Mouse (Mus musculus): ENCODE results near the gene Slc44a1.

Slc44a1 gene

DNA sequence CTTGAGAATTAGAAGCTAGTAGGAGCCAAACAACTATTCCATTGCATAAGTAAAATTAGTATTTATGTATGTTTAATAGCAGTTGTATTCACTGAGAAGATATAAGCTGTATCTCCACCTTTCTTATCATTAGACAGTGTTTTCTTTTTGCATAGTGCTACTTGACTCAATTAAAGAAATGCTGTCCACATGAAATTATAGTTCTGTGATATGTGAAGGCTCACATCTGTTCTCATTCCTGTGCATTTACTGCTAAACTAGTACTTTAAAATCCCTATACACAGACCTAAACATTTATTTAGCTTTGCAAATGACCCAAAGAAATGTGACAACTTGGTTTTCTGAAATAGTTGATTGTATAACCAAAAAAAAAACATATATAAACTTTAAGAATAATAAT lies 96.9 kb downstream of the Slc44a1 start:
- no peak for DNase-seq (ENCODE audit: low spot score in 2 of 2)

GRCm38 (mm10) chr4:53537539-53537938 lies 97.3 kb downstream of the Slc44a1 start:
- no peak for DNase-seq (ENCODE audit: low spot score in 2 of 2)

DNA sequence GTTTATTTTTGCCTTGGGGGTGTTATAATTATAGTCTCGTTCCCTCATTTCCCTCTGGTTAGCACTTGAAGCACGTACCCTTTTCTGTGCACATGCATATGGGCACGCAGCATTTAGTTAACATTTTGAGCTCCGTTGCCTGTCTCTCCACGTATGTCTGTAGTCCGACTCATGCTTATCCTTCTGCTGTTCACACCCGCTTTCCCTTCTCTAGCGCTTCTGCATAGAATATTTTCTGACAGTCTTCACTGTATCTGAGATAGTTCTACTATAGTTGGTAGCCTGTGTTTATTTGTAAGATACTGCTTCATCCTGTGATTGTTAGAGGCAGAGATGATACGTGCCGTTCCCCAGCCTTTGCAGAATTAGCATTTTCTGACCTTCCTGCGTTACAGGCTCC lies 98.4 kb downstream of the Slc44a1 start:
- no peak for DNase-seq (ENCODE audit: low spot score in 2 of 2)

DNA sequence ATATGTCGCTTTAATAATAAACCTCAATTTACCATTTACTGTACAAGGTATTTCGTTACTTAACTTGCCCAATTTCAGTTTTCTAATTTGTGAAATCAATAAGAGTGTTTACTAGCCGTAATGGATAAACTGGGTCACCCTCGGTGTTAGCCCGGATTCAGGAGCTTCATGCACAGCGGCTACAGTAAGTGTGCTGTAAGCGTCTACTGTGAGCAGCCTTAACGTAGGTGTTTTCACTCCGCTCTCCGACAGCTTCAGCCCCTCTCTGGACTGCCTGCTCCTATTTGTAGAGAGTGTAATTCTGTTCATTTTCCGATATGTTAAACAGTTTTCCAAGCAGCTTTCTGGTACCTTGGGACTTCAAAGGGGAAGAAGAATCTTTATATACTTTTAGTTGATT lies 99.7 kb downstream of the Slc44a1 start:
- no peak for DNase-seq (ENCODE audit: low spot score in 2 of 2)

DNA sequence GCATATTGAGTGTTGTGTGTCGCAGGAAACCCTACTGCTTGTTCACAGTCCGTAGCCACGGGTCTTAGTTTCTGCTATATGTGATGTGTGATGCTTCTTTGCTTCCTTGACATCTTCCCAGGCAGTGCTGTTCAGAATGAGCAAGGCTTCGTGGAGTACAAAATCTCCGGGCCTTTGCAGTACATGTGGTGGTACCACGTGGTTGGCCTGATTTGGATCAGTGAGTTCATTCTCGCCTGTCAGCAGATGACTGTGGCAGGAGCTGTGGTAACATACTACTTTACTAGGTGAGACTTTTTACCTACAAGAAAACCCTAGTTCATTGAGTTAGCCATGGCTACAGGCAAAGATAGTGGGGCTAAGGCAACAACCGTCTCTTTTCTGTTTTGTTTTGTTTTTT lies 103.2 kb downstream of the Slc44a1 start:
- DNase-seq (ENCODE audit: low spot score in 2 of 2): no peak

- peak; percentile 39 to 48 for DNase-seq (ENCODE audit: low spot score in 2 of 2)
Measured at GRCm38 (mm10) chr4:53544889-53545288, 104.7 kb downstream of the Slc44a1 start.

GRCm38 (mm10) chr4:53547381-53547780 lies 107.2 kb downstream of the Slc44a1 start:
- no peak for DNase-seq (ENCODE audit: low spot score in 2 of 2)

DNA sequence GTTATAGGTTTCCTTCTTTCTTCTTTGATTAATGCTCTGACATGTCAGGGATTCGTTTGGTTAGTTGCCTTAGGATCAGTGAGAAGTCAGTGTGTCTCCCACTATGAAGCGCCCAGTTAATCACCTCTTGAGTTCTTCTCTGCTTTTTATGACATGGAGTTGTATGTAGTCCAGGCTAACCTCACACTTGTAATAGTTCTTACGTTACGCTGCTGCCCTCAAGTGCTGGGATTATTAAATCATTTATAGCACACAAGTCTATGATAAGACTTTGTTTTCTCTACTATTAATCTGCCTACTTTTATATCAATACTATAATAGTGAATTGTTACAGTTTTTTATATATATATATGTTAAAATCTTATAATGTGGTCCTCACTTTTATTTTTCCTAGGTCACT lies 109.2 kb downstream of the Slc44a1 start:
- no peak for DNase-seq (ENCODE audit: low spot score in 2 of 2)

- DNase-seq (ENCODE audit: low spot score in 2 of 2): no peak
Measured at GRCm38 (mm10) chr4:53564618-53565017, 124.4 kb downstream of the Slc44a1 start.

- DNase-seq (ENCODE audit: low spot score in 2 of 2): no peak
Measured at GRCm38 (mm10) chr4:53567065-53567464, 126.9 kb downstream of the Slc44a1 start.

GRCm38 (mm10) chr4:53575558-53575957 lies 135.3 kb downstream of the Slc44a1 start:
- peak in 1 of 2 experiments; percentile 79 for DNase-seq (ENCODE audit: low spot score in 2 of 2)

DNA sequence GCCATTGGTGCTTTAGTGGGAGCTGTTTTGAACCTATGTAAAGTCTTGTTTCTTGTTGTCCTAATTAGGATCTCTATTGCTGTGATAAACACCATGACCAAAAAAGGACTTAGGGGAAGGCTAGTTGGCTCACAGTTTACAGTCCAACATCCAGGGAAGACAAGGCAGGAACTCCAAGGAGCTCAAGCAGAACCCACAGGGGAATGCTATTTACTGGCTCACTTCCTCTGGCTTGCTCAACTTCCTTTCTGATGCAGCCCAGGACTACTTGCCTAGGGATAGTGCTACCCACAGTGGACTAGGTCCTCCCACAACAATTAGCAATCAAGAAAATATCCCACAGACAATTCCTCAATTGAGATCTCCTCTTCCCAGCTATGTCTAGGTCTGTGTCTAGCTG lies 147.5 kb downstream of the Slc44a1 start:
- DNase-seq (ENCODE audit: low spot score in 2 of 2): no peak

- DNase-seq (ENCODE audit: low spot score in 2 of 2): no peak
Measured at GRCm38 (mm10) chr4:53588936-53589335, 148.7 kb downstream of the Slc44a1 start.

DNA sequence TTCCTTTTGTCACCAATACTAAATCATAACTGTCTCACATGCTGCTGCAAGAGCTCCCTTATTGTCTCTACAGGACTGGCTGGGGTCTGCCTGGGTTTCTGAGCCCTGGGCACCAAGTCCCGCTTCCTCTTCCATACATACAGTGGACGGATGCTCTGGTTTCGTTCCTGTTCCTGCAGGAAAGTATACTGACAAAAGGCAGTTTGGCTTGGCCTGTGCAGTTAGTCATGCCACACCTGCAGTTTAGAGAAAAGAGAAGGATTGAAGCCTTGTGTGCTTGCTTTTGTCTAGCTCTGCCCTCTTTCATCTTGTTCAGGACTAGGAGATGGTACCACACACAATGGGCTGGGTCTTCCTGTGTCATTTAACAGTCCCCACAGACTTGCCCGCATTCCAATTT lies 149.3 kb downstream of the Slc44a1 start:
- no peak for DNase-seq (ENCODE audit: low spot score in 2 of 2)

- no peak for DNase-seq (ENCODE audit: low spot score in 2 of 2)
Measured at GRCm38 (mm10) chr4:53590163-53590562, 149.9 kb downstream of the Slc44a1 start.

- no peak for DNase-seq (ENCODE audit: low spot score in 2 of 2)
Measured at GRCm38 (mm10) chr4:53590691-53591447, 150.7 kb downstream of the Slc44a1 start.

DNA sequence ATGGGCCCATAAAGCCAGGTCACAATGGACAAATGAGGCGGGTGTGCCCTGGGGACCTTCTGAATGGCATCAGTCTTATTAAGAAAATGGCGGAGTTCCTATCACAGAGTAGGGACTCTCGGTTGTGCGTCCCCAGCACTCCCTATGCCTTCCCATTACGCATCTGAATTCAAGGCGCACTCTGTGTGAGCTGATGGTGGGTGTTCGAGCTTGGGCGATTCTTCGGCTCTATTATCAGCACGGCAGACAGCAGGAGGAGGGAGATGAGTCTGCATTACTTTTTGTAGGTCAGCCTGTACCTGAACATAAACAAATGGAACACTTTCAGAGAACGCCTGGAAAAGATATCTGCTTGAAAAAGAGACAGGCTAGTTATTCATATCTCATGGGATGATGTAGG lies 151.3 kb downstream of the Slc44a1 start:
- no peak for DNase-seq (ENCODE audit: low spot score in 2 of 2)

GRCm38 (mm10) chr4:53591941-53592340 lies 151.7 kb downstream of the Slc44a1 start:
- peak; percentile 60 to 68 for DNase-seq (ENCODE audit: low spot score in 2 of 2)

DNA sequence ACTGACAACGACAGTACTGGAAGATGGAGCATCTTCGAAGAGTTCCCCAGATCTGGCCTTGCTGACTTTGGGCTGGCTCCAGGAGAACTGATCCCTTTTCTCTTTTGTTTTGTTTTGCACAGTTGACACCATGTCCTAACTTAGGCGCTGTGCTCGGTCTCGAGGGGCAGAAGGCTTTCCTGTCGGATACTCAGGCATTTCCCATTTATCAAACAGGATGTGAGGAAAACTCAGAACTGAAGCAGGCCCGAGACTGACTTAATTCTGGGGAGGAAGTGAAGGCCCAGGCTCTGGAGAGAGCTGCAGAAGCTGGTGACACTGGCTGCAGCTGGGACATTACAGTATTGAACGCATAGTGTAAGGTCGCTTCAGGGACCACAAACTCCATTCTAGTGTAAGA lies 152.2 kb downstream of the Slc44a1 start:
- DNase-seq (ENCODE audit: low spot score in 2 of 2): peak; percentile 81 to 89

GRCm38 (mm10) chr4:53594204-53594603 lies 154.0 kb downstream of the Slc44a1 start:
- DNase-seq (ENCODE audit: low spot score in 2 of 2): peak; percentile 65 to 74

DNA sequence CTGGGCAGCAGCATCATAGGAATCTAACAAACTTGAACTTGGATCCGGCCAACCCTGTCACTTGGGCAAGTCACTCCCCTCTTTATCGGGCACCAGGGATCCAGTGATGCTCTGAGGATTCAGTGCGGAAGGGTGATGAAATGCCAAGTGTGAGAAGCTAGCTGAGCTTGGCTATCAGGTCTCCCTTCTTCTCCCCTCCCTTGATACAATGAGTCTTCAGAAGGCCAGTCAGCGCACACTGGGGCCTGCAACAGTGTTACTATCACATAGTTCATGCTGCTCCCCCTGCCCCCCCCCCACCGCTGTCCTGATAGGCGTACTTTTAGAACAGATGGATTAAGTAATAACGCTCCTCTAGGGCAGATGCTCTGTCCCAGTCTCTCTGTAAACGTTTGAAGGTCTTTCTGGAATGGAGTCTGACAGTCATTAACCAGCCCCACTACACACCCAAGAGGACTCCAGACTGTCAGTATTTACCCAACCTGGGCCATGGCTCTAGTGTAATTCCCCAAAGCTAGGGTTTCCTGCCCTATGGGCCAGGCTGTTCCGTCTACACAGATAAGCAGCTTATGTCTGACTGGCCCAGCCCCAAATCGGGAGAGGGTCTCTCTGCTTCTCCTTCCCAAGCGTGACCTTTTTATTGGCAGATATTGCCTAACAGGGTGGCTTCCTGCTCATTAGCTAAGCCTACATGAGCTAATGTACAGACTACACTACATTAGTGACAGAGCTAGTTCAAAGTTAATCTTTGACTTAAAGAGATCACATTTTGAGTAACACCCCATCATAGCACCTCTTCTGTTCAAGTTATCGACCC lies 155.2 kb downstream of the Slc44a1 start:
- no peak for DNase-seq (ENCODE audit: low spot score in 2 of 2)

DNA sequence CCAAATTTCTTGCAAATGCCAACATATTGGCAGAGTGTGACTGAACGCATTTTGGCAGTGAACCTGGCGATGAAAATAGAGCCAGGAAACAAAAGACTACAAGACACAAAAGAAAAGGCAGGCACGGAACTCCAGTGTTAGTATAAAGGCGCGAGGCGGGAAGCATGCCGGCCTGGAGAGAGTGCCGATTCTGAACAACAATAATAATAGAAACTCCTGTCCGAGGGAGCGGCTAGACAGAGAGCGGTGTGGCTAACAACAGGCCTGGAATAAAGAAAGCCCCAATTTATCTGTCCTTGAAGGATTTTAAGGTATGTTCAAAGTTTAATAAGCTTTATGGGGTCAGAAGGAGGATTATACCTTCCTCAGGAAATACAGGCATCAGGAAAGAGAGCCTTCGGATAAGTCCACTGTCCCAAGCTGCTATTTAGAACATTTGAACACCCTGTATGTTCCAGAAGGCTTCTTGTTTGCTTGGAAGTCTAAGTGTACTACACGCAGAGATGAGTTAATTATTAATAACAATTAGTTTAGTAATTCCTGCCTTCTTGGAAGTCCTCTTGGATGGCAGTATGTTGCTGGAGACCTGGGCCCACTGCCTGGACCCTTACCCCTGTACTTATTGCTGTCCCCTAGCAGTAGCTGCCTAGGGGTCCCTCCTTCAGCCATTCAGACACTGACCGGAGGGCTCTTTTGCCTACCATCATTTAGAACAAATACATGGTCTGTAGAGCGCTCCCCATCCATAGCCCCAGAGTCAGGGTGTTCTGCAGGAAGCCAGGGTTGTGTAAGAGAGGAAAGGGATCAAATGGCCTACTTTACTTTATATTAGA lies 156.1 kb downstream of the Slc44a1 start:
- DNase-seq (ENCODE audit: low spot score in 2 of 2): no peak
